8 mouse cellular contexts compared by ENCODE assay signal in genomic region chr17:67512699-67513450, GRCm38 (mm10).
DNase-seq lines count a peak whose midpoint lies in the region; ATAC-seq and TF ChIP-seq lines count a peak whose summit lies in the region.

No protein-coding gene starts in this region.

- H3K4me1 ChIP-seq in forebrain, embryonic 10.5 days, result peaks cover 24% of the 10 kb centered on the region
- H3K4me1 ChIP-seq in forebrain, embryonic 11.5 days (replicated peaks; ENCODE audit: control insufficient read depth, insufficient read depth, low read length), result no peaks in the 10 kb centered on the region
- H3K4me1 ChIP-seq in heart, embryonic 13.5 days, result peaks cover 24% of the 10 kb centered on the region
- 0 out of 2 replicates have a peak, but pooled peaks cover 6% of the 10 kb centered on the region for H3K4me1 ChIP-seq in kidney, postnatal 0 days (replicated peaks; ENCODE audit: insufficient read depth, low read length)

- H3K27ac ChIP-seq in forebrain, embryonic 10.5 days, result peak overlapping the region; percentile 36; the same call in 1 of the 2 replicates
- no peak overlapping the region for H3K27ac ChIP-seq in forebrain, embryonic 11.5 days (ENCODE audit: low read depth, low read length)
- H3K27ac ChIP-seq in heart, embryonic 13.5 days (replicated peaks), result peak overlapping the region; percentile 85
- peak overlapping the region; percentile 77 for H3K27ac ChIP-seq in kidney, postnatal 0 days

- H3K4me3 ChIP-seq in forebrain, embryonic 10.5 days, result no peak overlapping the region
- no peak overlapping the region for H3K4me3 ChIP-seq in forebrain, embryonic 11.5 days (ENCODE audit: low read depth, low read length)
- no peak overlapping the region for H3K4me3 ChIP-seq in heart, embryonic 13.5 days
- H3K4me3 ChIP-seq in kidney, postnatal 0 days (replicated peaks; ENCODE audit: low read depth, low read length), result no peak overlapping the region

- H3K9ac ChIP-seq in forebrain, embryonic 11.5 days (ENCODE audit: low read length), result no peak overlapping the region
- H3K9ac ChIP-seq in heart, embryonic 13.5 days, result no peak overlapping the region
- no peak overlapping the region for H3K9ac ChIP-seq in kidney, postnatal 0 days (ENCODE audit: low read depth, low read length)

- TF ChIP-seq CTCF in kidney, postnatal 0 days (IDR thresholded peaks at IDR 0.05; ENCODE audit: low read depth), result no peak

- 80% methylated on average over 6 of the region's 6 CpGs for WGBS in forebrain, embryonic 10.5 days
- 77% methylated on average over 6 of the region's 6 CpGs for WGBS in forebrain, embryonic 11.5 days
- WGBS in heart, embryonic 13.5 days, result 41% methylated on average over 6 of the region's 6 CpGs
- WGBS in kidney, postnatal 0 days, result 63% methylated on average over 6 of the region's 6 CpGs

- H3K36me3 ChIP-seq in forebrain, embryonic 10.5 days (replicated peaks), result no peaks in the 10 kb centered on the region
- H3K36me3 ChIP-seq in forebrain, embryonic 11.5 days (ENCODE audit: control insufficient read depth, insufficient read depth, low read length), result no peaks in the 10 kb centered on the region
- H3K36me3 ChIP-seq in heart, embryonic 13.5 days, result no peaks in the 10 kb centered on the region
- no peaks in the 10 kb centered on the region for H3K36me3 ChIP-seq in kidney, postnatal 0 days (ENCODE audit: insufficient read depth, low read length)

- no peak overlapping the region for H3K4me2 ChIP-seq in forebrain, embryonic 11.5 days (ENCODE audit: low read depth, low read length, severe bottlenecking)
- H3K4me2 ChIP-seq in heart, embryonic 13.5 days, result no peak overlapping the region
- no peak overlapping the region for H3K4me2 ChIP-seq in kidney, postnatal 0 days (ENCODE audit: low read length)

- H3K9me3 ChIP-seq in forebrain, embryonic 10.5 days, result no peaks in the 10 kb centered on the region
- H3K9me3 ChIP-seq in forebrain, embryonic 11.5 days (ENCODE audit: control insufficient read depth, low read length), result no peaks in the 10 kb centered on the region
- H3K9me3 ChIP-seq in heart, embryonic 13.5 days, result no peaks in the 10 kb centered on the region
- H3K9me3 ChIP-seq in kidney, postnatal 0 days (replicated peaks; ENCODE audit: low read length), result no peaks in the 10 kb centered on the region

- no peak for ATAC-seq in forebrain, embryonic 11.5 days (replicated peaks; ENCODE audit: low FRiP score)
- ATAC-seq in heart, embryonic 13.5 days (ENCODE audit: extremely low read depth, insufficient number of reproducible peaks, low FRiP score, low TSS enrichment), result peak; percentile 53; the same call in 1 of the 2 replicates
- peak; percentile 54; the same call in 1 of the 2 replicates for ATAC-seq in kidney, postnatal 0 days (replicated peaks; ENCODE audit: low FRiP score, low read depth)
- no peak for ATAC-seq in erythroblast, adult 5-6 weeks (replicated peaks; ENCODE audit: low FRiP score, poor library complexity, severe bottlenecking)

- no peak for DNase-seq in forebrain, embryonic 10.5 days (ENCODE audit: extremely low spot score, low spot score)
- DNase-seq in forebrain, embryonic 11.5 days (ENCODE audit: low spot score), result no peak
- peak; percentile 60 for DNase-seq in kidney, postnatal 0 days (ENCODE audit: low spot score)
- peak; percentile 89 for DNase-seq in lung, postnatal 36 days
- DNase-seq in urinary bladder, postnatal 14 days (ENCODE audit: low spot score), result no peak
- no peak for DNase-seq in cerebellum, postnatal 14 days

- H3K27me3 ChIP-seq in forebrain, embryonic 10.5 days (ENCODE audit: poor library complexity, severe bottlenecking), result no peaks in the 10 kb centered on the region
- H3K27me3 ChIP-seq in forebrain, embryonic 11.5 days (ENCODE audit: control insufficient read depth, insufficient read depth, low read length), result no peaks in the 10 kb centered on the region
- no peaks in the 10 kb centered on the region for H3K27me3 ChIP-seq in heart, embryonic 13.5 days (replicated peaks)
- H3K27me3 ChIP-seq in kidney, postnatal 0 days (ENCODE audit: insufficient read depth, low read length), result no peaks in the 10 kb centered on the region

Comparison
In these comparisons a context has a peak if more than half of its experiments do, and no peak if none do; other contexts are left out.
1. DNase-seq: peak in kidney, postnatal 0 days (single experiment) and lung, postnatal 36 days (single experiment); none in forebrain, embryonic 10.5 days (single experiment), forebrain, embryonic 11.5 days (single experiment), urinary bladder, postnatal 14 days (single experiment) and cerebellum, postnatal 14 days (0 of 2).
2. ATAC-seq: peak in heart, embryonic 13.5 days (single experiment) and kidney, postnatal 0 days (single experiment); none in forebrain, embryonic 11.5 days (single experiment) and erythroblast, adult 5-6 weeks (single experiment).